Mouse (Mus musculus): ENCODE results near the gene Mepce.

The Mepce gene

GRCm38 (mm10) chr5:137741023-137741931 is 46.2 kb downstream of the Mepce start, which contains the start of gene Nyap1:
Gene Nyap1 (minus strand): TSS chr5:137741607.
- peak; percentile 89 for DNase-seq (ENCODE audit: low spot score)

GRCm38 (mm10) chr5:137740506-137740905 is 46.9 kb downstream of the Mepce start:
- DNase-seq (ENCODE audit: low spot score): no peak

DNA sequence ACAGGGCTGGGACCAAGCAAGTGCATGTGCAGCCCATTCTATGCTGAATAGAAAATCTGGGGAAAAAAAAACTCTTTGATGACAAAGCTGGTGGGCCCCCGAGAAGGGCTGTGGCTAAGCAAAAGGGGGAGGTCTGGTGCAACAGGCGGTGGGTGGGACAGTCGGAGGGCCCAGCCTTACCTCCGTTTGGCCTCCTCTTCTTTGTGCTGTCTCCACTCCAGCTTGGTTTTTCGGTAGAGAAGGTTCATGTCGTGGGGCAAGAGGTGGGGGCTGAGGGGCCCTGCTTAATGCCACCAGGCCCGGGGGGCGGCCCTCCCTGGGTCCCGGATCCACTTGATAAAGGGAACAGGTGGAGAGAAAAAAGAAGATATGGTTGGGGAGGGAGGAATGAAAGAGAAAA is 48.0 kb downstream of the Mepce start:
- no peak for DNase-seq (ENCODE audit: low spot score)

DNA sequence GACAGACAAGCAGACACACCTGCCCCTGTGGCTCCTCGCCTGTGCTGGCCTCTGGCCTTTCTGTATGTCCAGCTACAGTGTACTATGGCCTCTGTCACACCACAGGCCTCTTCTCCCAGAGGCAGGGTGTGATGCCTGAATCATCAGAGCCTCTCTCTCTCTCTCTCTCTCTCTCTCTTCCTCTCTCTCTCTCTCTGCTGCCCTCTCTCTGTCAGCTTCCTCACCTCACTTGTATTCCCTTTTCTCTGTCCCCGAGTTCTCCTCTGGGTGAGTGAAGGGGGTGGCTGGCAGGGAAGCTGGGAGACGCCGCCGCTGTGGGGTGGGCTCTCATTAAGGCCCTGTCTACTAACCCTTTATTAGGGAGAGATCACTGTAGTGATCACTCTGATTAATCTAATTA is 48.9 kb downstream of the Mepce start:
- peak; percentile 87 for DNase-seq (ENCODE audit: low spot score)

DNA sequence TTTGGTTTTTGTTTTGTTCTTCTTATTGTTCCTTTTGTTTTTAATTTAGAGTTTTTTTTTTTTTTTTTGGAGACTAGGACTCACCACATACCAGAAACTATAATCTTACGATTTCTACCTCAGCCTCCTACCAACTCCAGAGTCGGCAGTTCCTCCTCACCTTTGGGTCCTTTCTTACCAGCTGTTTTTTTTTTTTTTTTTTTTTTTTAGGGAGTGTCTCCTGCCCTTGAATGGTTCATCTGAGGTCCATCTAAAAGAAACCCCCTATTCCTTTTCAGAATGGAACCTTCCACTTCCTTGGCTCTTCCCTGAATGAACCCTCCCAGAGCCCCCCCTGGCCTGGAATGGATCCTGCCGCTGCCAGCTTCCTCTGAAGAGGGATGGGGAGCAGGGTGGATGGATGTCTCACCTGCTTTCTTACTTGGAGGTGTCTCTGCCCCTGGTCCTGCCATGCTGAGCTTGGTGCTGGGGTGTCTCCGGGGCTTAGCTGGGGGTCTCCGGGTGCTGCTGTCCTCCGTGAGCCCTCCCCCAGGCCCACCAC is 50.0 kb downstream of the Mepce start:
- no peak for DNase-seq (ENCODE audit: low spot score)

DNA sequence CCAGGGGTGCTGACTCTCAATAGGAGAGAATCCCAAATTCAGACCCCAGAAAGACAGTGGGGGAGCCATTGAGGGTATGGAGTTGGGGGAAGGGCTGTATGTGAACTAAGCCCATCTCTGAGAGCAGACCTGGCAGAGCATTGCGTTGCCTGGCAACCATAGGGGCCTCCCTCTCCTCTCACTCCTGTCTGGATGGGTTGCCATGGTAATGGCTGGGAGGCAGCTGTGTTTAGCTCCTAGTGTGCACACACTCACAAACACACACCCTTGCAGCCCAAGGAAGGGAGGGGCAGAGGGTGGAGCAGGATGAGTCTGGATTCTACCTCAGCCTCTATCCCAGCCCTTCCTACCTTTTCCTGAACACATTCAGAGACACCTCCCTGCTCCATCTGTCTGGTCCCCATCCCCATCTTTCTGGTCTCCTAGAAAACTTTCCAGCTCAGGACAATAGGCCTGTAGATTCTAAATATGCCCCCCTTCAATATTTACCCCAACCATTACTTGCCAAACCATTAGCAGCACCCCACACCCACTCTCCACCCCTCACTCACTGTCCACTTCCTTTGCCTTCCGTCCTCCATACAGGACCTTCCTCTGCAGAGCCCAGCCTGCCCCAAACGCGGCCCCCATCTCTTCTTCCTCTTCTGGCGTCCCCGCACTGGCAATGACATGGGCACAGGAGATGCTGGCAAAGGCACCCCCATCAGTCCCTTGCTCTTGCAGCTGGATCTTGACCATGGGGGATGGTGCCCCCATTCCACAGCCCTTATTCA is 53.0 kb downstream of the Mepce start:
- DNase-seq (ENCODE audit: low spot score): peak; percentile 93

GRCm38 (mm10) chr5:137733638-137734288 is 53.7 kb downstream of the Mepce start:
- no peak for DNase-seq (ENCODE audit: low spot score)
